Comparison of ENCODE assay signal across 24 mouse cellular contexts in the genomic region with DNA sequence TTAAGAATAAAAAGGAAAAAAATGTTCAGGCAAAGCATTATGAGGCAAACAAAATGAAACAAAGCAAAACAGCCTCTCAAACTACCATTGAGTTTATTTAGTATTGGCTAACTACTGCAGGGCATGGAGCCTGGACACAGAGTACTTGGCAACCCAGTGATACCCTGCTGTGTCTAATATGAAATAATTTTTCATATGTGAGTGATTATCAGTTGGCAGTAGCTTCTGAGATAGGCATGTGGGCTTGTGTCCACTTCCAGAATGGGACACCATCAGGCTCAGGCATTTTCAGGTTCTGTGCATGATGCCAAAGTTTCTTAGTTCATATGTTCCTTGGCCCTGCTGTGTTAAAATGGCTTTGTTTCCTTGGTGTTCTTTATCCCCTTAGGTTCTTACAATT.
A peak's percentile ranks its signal among the peaks of the same experiment; 100 is the strongest.
DNase-seq lines count a peak whose midpoint lies in the region; ATAC-seq and TF ChIP-seq lines count a peak whose summit lies in the region.
"Had no signal": no experiment of that assay in that cellular context is flagged by ENCODE, and none has a peak within 500 bp of the region (broad histone marks: within the 10 kb centered on the region; RNA-seq: fewer than 3 reads in every experiment).

No protein-coding gene starts in this region.

- H3K27me3 ChIP-seq in midbrain, postnatal 0 days (ENCODE audit: insufficient read depth, low read length), result no peaks in the 10 kb centered on the region
- H3K27me3 ChIP-seq in midbrain, embryonic 10.5 days (ENCODE audit: low read depth, poor library complexity, severe bottlenecking), result no peaks in the 10 kb centered on the region
- H3K27me3 ChIP-seq: embryonic facial prominence, embryonic 15.5 days; heart, embryonic 12.5 days; intestine, embryonic 15.5 days; Patski had no signal

- no peak overlapping the region for H3K9ac ChIP-seq in midbrain, postnatal 0 days (replicated peaks; ENCODE audit: low read length, poor library complexity, severe bottlenecking)
- H3K9ac ChIP-seq: embryonic facial prominence, embryonic 15.5 days; heart, embryonic 12.5 days; intestine, embryonic 15.5 days had no signal

- no peak overlapping the region for H3K4me3 ChIP-seq in midbrain, postnatal 0 days (ENCODE audit: low read depth, low read length)
- no peak overlapping the region for H3K4me3 ChIP-seq in midbrain, embryonic 10.5 days
- H3K4me3 ChIP-seq: embryonic facial prominence, embryonic 15.5 days; erythroblast, embryonic 14.5 days; forebrain, embryonic 10.5 days; gastrocnemius, adult 2 months; heart, embryonic 12.5 days; hindbrain, embryonic 10.5 days; intestine, embryonic 15.5 days had no signal

- H3K9me3 ChIP-seq in midbrain, postnatal 0 days (ENCODE audit: low read length), result no peaks in the 10 kb centered on the region
- H3K9me3 ChIP-seq in midbrain, embryonic 10.5 days (replicated peaks), result no peaks in the 10 kb centered on the region
- H3K9me3 ChIP-seq: embryonic facial prominence, embryonic 15.5 days; forebrain, embryonic 10.5 days; G1E; heart, embryonic 12.5 days; hindbrain, embryonic 10.5 days; intestine, embryonic 15.5 days had no signal

- peak; percentile 66 for ATAC-seq in cerebellum, adult (ENCODE audit: insufficient number of reproducible peaks, low FRiP score, low TSS enrichment)
- ATAC-seq in midbrain, postnatal 0 days (ENCODE audit: low FRiP score), result no peak
- ATAC-seq: activated CD4-positive, CD25-positive, alpha-beta regulatory T cell, adult 4 months; CD4-positive, CD25-positive, alpha-beta regulatory T cell, adult 4 months; forebrain, embryonic 14.5 days; intestine, embryonic 15.5 days; Patski had no signal

- no peak for DNase-seq in cerebellum, adult 11 months
- peak; percentile 51 for DNase-seq in midbrain, postnatal 0 days (ENCODE audit: low spot score)
- no peak for DNase-seq in midbrain, embryonic 10.5 days (ENCODE audit: low spot score)
- peak; percentile 10 for DNase-seq in cerebellum, adult 9-11 months
- DNase-seq in ovary, postnatal 10 days (ENCODE audit: low spot score), result no peak
- no peak for DNase-seq in kidney, postnatal 25 days
- DNase-seq: adrenal gland, adult 2 months; adrenal gland, postnatal 25 days; B cell, adult 2 months; embryo, embryonic 11 days; gastrocnemius, adult 2 months; gastrocnemius, postnatal 25 days had no signal

- no peaks in the 10 kb centered on the region for H3K36me3 ChIP-seq in midbrain, postnatal 0 days (ENCODE audit: insufficient read depth, low read length)
- no peaks in the 10 kb centered on the region for H3K36me3 ChIP-seq in midbrain, embryonic 10.5 days
- H3K36me3 ChIP-seq: embryonic facial prominence, embryonic 15.5 days; forebrain, embryonic 10.5 days; G1E; heart, embryonic 12.5 days; hindbrain, embryonic 10.5 days; intestine, embryonic 15.5 days had no signal

- H3K27ac ChIP-seq in midbrain, postnatal 0 days (ENCODE audit: low read depth, low read length), result no peak overlapping the region
- H3K27ac ChIP-seq in midbrain, embryonic 10.5 days (replicated peaks), result no peak overlapping the region
- H3K27ac ChIP-seq: embryonic facial prominence, embryonic 15.5 days; forebrain, embryonic 10.5 days; gastrocnemius, adult 2 months; hindbrain, embryonic 10.5 days; intestine, embryonic 15.5 days had no signal

- H3K4me2 ChIP-seq in midbrain, postnatal 0 days (ENCODE audit: low read depth, low read length, poor library complexity, severe bottlenecking), result no peak overlapping the region
- H3K4me2 ChIP-seq: embryonic facial prominence, embryonic 15.5 days; heart, embryonic 12.5 days; intestine, embryonic 15.5 days had no signal

- TF ChIP-seq CTCF in midbrain, postnatal 0 days (IDR thresholded peaks at IDR 0.05), result no peak

- H3K4me1 ChIP-seq in midbrain, postnatal 0 days (ENCODE audit: insufficient read depth, low read length), result no peaks in the 10 kb centered on the region
- H3K4me1 ChIP-seq in midbrain, embryonic 10.5 days, result no peaks in the 10 kb centered on the region
- H3K4me1 ChIP-seq: embryonic facial prominence, embryonic 15.5 days; forebrain, embryonic 10.5 days; heart, embryonic 12.5 days; hindbrain, embryonic 10.5 days; intestine, embryonic 15.5 days had no signal

Comparison
In these comparisons a context has a peak if more than half of its experiments do, and no peak if none do; other contexts are left out.
1. DNase-seq: peak in midbrain, postnatal 0 days (single experiment) and cerebellum, adult 9-11 months (single experiment); none in cerebellum, adult 11 months (single experiment), midbrain, embryonic 10.5 days (single experiment), ovary, postnatal 10 days (single experiment) and kidney, postnatal 25 days (0 of 2).